Mouse (Mus musculus) right cerebral cortex, postnatal 10 days (tissue): ENCODE measurements around the gene Tert.

Experiments
- DNase-seq, 2 experiments: peaks; one replicate each; pipeline ENCODE4 v3.0.0; 2021; ENCODE audit warnings: low spot score in 2 of 2

Tert gene

GRCm38 (mm10) chr13:73626745-73627549 lies at the start of gene Tert:
Gene Tert, plus strand, starts transcription at chr13:73626911.
- DNase-seq: peak; percentile 66 to 67

GRCm38 (mm10) chr13:73577277-73577676 lies 49.4 kb upstream of the Tert start:
- DNase-seq: no peak

GRCm38 (mm10) chr13:73591488-73591887 lies 35.2 kb upstream of the Tert start:
- DNase-seq: no peak

- no peak for DNase-seq
Measured at GRCm38 (mm10) chr13:73592546-73592945, 34.2 kb upstream of the Tert start.

- no peak for DNase-seq
Measured at GRCm38 (mm10) chr13:73596276-73596675, 30.4 kb upstream of the Tert start.

- no peak for DNase-seq
Measured at GRCm38 (mm10) chr13:73600217-73600616, 26.5 kb upstream of the Tert start.

GRCm38 (mm10) chr13:73603046-73603445 lies 23.7 kb upstream of the Tert start:
- peak in 1 of 2 experiments; percentile 26 for DNase-seq

GRCm38 (mm10) chr13:73603522-73604155 lies 23.1 kb upstream of the Tert start, which contains the start of gene Clptm1l:
Gene Clptm1l, plus strand, starts transcription at chr13:73604006.
- peak; percentile 98 to 99 for DNase-seq

- DNase-seq: no peak
Measured at GRCm38 (mm10) chr13:73604156-73604957, 22.4 kb upstream of the Tert start.

- DNase-seq: no peak
Measured at GRCm38 (mm10) chr13:73618406-73618805, 8.3 kb upstream of the Tert start.

- DNase-seq: no peak
Measured at GRCm38 (mm10) chr13:73620637-73621036, 6.1 kb upstream of the Tert start.

- DNase-seq: no peak
Measured at GRCm38 (mm10) chr13:73626410-73626744, 334 bp upstream of the Tert start.

GRCm38 (mm10) chr13:73628586-73629113 lies 1.9 kb downstream of the Tert start:
- DNase-seq: no peak

- no peak for DNase-seq
Measured at GRCm38 (mm10) chr13:73631837-73632236, 5.1 kb downstream of the Tert start.

GRCm38 (mm10) chr13:73637826-73638225 lies 11.1 kb downstream of the Tert start:
- DNase-seq: no peak

- no peak for DNase-seq
Measured at GRCm38 (mm10) chr13:73641296-73641695, 14.6 kb downstream of the Tert start.

- peak; percentile 65 to 76 for DNase-seq
Measured at GRCm38 (mm10) chr13:73646397-73647087, 19.8 kb downstream of the Tert start.

GRCm38 (mm10) chr13:73653266-73653665 lies 26.6 kb downstream of the Tert start:
- DNase-seq: no peak

- DNase-seq: no peak
Measured at GRCm38 (mm10) chr13:73654976-73655375, 28.3 kb downstream of the Tert start.

GRCm38 (mm10) chr13:73658953-73659352 lies 32.2 kb downstream of the Tert start:
- DNase-seq: no peak

GRCm38 (mm10) chr13:73660163-73660695 lies 33.5 kb downstream of the Tert start:
- DNase-seq: no peak
